Mouse (Mus musculus) effector memory CD4-positive, alpha-beta T cell, adult 7 months (primary cell): ENCODE results near the gene Arhgap11a. TPM values are rescaled to one million over a fixed set of nuclear protein-coding genes. Genes with fewer than 3 reads are reported as not detected.

ENCODE experiments used
- polyA plus RNA-seq: library from polyadenylated mRNA; unstranded; fragments of 100-300 nt; shearing (Covaris generic); gene quantifications from one replicate; pipeline ENCODE4 v1.2.1, GENCODE M21; 2017

Arhgap11a gene
- 2.9 TPM for polyA plus RNA-seq

GRCm38 (mm10) chr2:113848245-113849121, at the start of gene Arhgap11a:
TSS of gene Arhgap11a (minus strand) at chr2:113848661.

GRCm38 (mm10) chr2:113828943-113829882, 19.2 kb downstream of the Arhgap11a start, which contains the start of gene Scg5:
TSS of gene Scg5 (minus strand) at chr2:113829121.

Other genes starting within 250 kb of the Arhgap11a start
- gene Grem1, start 90.0 kb downstream of the Arhgap11a start, polyA plus RNA-seq, result not detected
- 2.6 TPM for gene Scg5, start 19.5 kb downstream of the Arhgap11a start, polyA plus RNA-seq
- gene Gjd2, start 165.0 kb upstream of the Arhgap11a start, polyA plus RNA-seq, result not detected
- gene Actc1, start 204.9 kb upstream of the Arhgap11a start, polyA plus RNA-seq, result 0.77 TPM